Mouse (Mus musculus) erythroblast, embryonic 14.5 days (primary cell): ENCODE data around the gene Wnt11.

ENCODE experiments used
- GATA1 ChIP-seq: IDR thresholded peaks from 2 replicates; pipeline ENCODE4 v1.6.1; 2012; ENCODE audit warnings: low read length, inconsistent platforms, mixed read lengths
- TAL1 ChIP-seq: IDR thresholded peaks from 3 replicates; pipeline ENCODE4 v1.6.1; 2012; ENCODE audit warnings: low read length, inconsistent platforms, mixed read lengths

- no peak for TF ChIP-seq GATA1
- no peak for TF ChIP-seq TAL1
Measured at GRCm38 (mm10) chr7:98901120-98901519, 66.2 kb downstream of the Wnt11 start.
